Mouse (Mus musculus) erythroid progenitor cell, adult 5-6 weeks (primary cell): ENCODE results near the gene Gucy2g. TPM values are rescaled to one million over a fixed set of nuclear protein-coding genes. Genes with fewer than 3 reads are reported as not detected.

ENCODE experiments used
- ATAC-seq: replicated peaks from 2 replicates; pipeline ENCODE4 v1.8.0; 2016; ENCODE audit warnings: moderate number of reproducible peaks, mild to moderate bottlenecking, moderate TSS enrichment, inconsistent platforms; ENCODE audit not compliant: poor library complexity, low FRiP score, severe bottlenecking
- total RNA-seq, 2 experiments: library from RNA; stranded (forward) in 1 of 2; stranded (reverse) in 1 of 2; fragments of 150-400 nt in 1 of 2; fragments of 186-747, 209-891 nt in 1 of 2; gene quantifications; 2 replicates each; pipeline versions ENCODE4 v1.2.3 to v1.2.4; 2015 to 2017; ENCODE audit warnings: low replicate concordance in 2 of 2

Gucy2g gene
- total RNA-seq, 2 experiments from 2014 or later, result not detected

GRCm38 (mm10) chr19:55211698-55212097 lies 29.3 kb downstream of the Gucy2g start:
- no peak for ATAC-seq

GRCm38 (mm10) chr19:55209084-55209483 lies 32.0 kb downstream of the Gucy2g start:
- ATAC-seq, result no peak

- ATAC-seq, result no peak
Measured at GRCm38 (mm10) chr19:55208654-55209053, 32.4 kb downstream of the Gucy2g start.

GRCm38 (mm10) chr19:55207746-55208538 lies 33.1 kb downstream of the Gucy2g start:
- ATAC-seq, result no peak

- ATAC-seq, result peak; percentile 67
Measured at GRCm38 (mm10) chr19:55207205-55207604, 33.8 kb downstream of the Gucy2g start.

- 0 out of 2 replicates have a peak, but pooled peaks have one; percentile 51 for ATAC-seq
Measured at GRCm38 (mm10) chr19:55206482-55207138, 34.4 kb downstream of the Gucy2g start.

GRCm38 (mm10) chr19:55198303-55198702 lies 42.7 kb downstream of the Gucy2g start:
- 0 out of 2 replicates have a peak, but pooled peaks have one; percentile 42 for ATAC-seq

- ATAC-seq, result no peak
Measured at GRCm38 (mm10) chr19:55195574-55195973, 45.5 kb downstream of the Gucy2g start.

- ATAC-seq, result no peak
Measured at GRCm38 (mm10) chr19:55194520-55195170, 46.4 kb downstream of the Gucy2g start.

- ATAC-seq, result no peak
Measured at GRCm38 (mm10) chr19:55193717-55194394, 47.2 kb downstream of the Gucy2g start.

GRCm38 (mm10) chr19:55192254-55192945 lies 48.6 kb downstream of the Gucy2g start:
- no peak for ATAC-seq

GRCm38 (mm10) chr19:55191596-55191995 lies 49.4 kb downstream of the Gucy2g start:
- ATAC-seq, result no peak

- no peak for ATAC-seq
Measured at GRCm38 (mm10) chr19:55190065-55190464, 51.0 kb downstream of the Gucy2g start.

- no peak for ATAC-seq
Measured at GRCm38 (mm10) chr19:55185651-55186050, 55.4 kb downstream of the Gucy2g start.

- no peak for ATAC-seq
Measured at GRCm38 (mm10) chr19:55185074-55185473, 56.0 kb downstream of the Gucy2g start.

GRCm38 (mm10) chr19:55184442-55184841 lies 56.6 kb downstream of the Gucy2g start:
- ATAC-seq, result no peak

- ATAC-seq, result no peak
Measured at GRCm38 (mm10) chr19:55180433-55180832, 60.6 kb downstream of the Gucy2g start, which contains the start of gene Tectb. Gene Tectb (plus strand): TSS chr19:55180733.

GRCm38 (mm10) chr19:55177143-55177542 lies 63.9 kb downstream of the Gucy2g start:
- no peak for ATAC-seq

- ATAC-seq, result no peak
Measured at GRCm38 (mm10) chr19:55171585-55171984, 69.5 kb downstream of the Gucy2g start.
